Mouse (Mus musculus) kidney, adult 10 weeks (tissue): ENCODE measurements around the gene Ptger2. TPM values are rescaled to one million over a fixed set of nuclear protein-coding genes. Genes with fewer than 3 reads are reported as not detected.

Experiments used
- polyA plus RNA-seq: library from polyadenylated mRNA; stranded (reverse); fragments of 350-450 nt; fragmentation: Illumina TruSeq; extraction: RNeasy Lipid Tissue Mini Kit (QIAGEN cat#74804); gene quantifications from one replicate; pipeline ENCODE4 v1.2.3, GENCODE M21; 2014; ENCODE audit warnings: low read depth, low replicate concordance

The Ptger2 gene
- polyA plus RNA-seq, result 0.28 TPM

DNA sequence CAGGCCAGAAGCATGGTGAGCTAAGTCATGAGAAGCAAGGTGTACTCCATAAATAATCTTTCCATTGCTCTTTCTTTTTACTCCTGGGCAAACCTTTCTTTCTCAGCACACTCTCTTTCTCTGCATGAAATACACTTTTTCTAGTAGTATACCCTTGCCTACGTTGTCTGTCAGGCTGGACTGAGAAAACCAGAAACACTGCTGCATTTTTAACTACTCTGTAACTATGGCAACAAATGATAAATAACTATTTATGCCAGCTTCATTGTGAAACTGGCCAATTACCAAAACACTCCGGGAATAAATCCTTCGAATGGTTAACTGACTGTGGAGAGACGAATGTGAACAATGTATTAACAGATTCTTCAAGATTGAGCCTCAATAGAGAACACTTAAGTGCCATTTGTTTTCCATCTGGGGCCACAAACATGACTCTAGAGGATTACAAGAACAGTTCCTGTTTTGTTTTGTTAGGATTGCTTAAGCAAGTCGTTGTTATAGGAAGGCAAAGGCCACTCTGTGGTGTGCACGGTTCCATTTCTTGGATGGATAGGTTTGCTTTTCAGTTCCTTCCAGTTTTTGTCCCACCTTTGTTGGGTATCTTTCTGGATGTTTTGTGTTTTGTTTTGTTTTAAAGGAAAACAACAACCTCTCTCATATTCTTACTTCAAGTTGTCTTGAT, at the start of gene Ptger2:
Gene Ptger2 (plus strand): TSS at position 522 of the 682 bp plus-strand sequence.

Other genes starting within 250 kb of the Ptger2 start
- gene Gm8267, start 237.9 kb upstream of the Ptger2 start, polyA plus RNA-seq, result not detected
- gene Ptgdr, start 128.8 kb upstream of the Ptger2 start, polyA plus RNA-seq, result not detected
- gene Gpr137c, start 231.5 kb downstream of the Ptger2 start, polyA plus RNA-seq, result 1.7 TPM
- gene Txndc16, start 232.1 kb downstream of the Ptger2 start, polyA plus RNA-seq, result 34.4 TPM